Mouse (Mus musculus): Measurements from ENCODE around the gene Rad23b. TPM values are rescaled to one million over a fixed set of nuclear protein-coding genes. Genes with fewer than 3 reads are reported as not detected.
"Not testable (repeated sequence)": the region's sequence is repeated elsewhere in the genome, so short reads cannot be mapped to it uniquely, and the experiment has no call there.

Rad23b gene
- total RNA-seq, 2 experiments from 2014 or later = 190 to 197 TPM

- intact Hi-C loops (cut with DNase I) = no loop called here
- no peak for DNase-seq (ENCODE audit: low spot score in 2 of 2)
These were observed 2.0 kb downstream of the Rad23b start for GRCm38 (mm10) chr4:55351860-55352259.

GRCm38 (mm10) chr4:55354038-55354437 is 4.2 kb downstream of the Rad23b start:
- intact Hi-C loops (cut with DNase I) = no loop called here
- DNase-seq (ENCODE audit: low spot score in 2 of 2) = no peak

GRCm38 (mm10) chr4:55355845-55356244 is 6.0 kb downstream of the Rad23b start:
- intact Hi-C loops (cut with DNase I) = no loop called here
- DNase-seq (ENCODE audit: low spot score in 2 of 2) = no peak

- intact Hi-C loops (cut with DNase I) = no loop called here
- DNase-seq (ENCODE audit: low spot score in 2 of 2) = no peak
These were observed 6.9 kb downstream of the Rad23b start for GRCm38 (mm10) chr4:55356726-55357125.

GRCm38 (mm10) chr4:55363866-55364265 is 14.0 kb downstream of the Rad23b start:
- intact Hi-C loops (cut with DNase I) = no loop called here

GRCm38 (mm10) chr4:55364374-55364773 is 14.5 kb downstream of the Rad23b start:
- DNase-seq (ENCODE audit: low spot score in 2 of 2) = no peak
- intact Hi-C loops (cut with DNase I) = no loop called here

More at GRCm38 (mm10) chr4:55363866-55364265, 14.0 kb downstream of the Rad23b start:
- DNase-seq (ENCODE audit: low spot score in 2 of 2) = no peak

- DNase-seq (ENCODE audit: low spot score in 2 of 2) = no peak
- intact Hi-C loops (cut with DNase I) = no loop called here
These were observed 16.2 kb downstream of the Rad23b start for GRCm38 (mm10) chr4:55366014-55366413.

GRCm38 (mm10) chr4:55370127-55370526 is 20.3 kb downstream of the Rad23b start:
- intact Hi-C loops (cut with DNase I) = no loop called here
- DNase-seq (ENCODE audit: low spot score in 2 of 2) = no peak

GRCm38 (mm10) chr4:55371355-55371754 is 21.5 kb downstream of the Rad23b start:
- intact Hi-C loops (cut with DNase I) = no loop called here
- no peak for DNase-seq (ENCODE audit: low spot score in 2 of 2)

GRCm38 (mm10) chr4:55382350-55382749 is 32.5 kb downstream of the Rad23b start:
- DNase-seq (ENCODE audit: low spot score in 2 of 2) = no peak
- intact Hi-C loops (cut with DNase I) = no loop called here

GRCm38 (mm10) chr4:55386768-55387167 is 36.9 kb downstream of the Rad23b start:
- intact Hi-C loops (cut with DNase I) = no loop called here
- no peak for DNase-seq (ENCODE audit: low spot score in 2 of 2)

GRCm38 (mm10) chr4:55391480-55391879 is 41.6 kb downstream of the Rad23b start:
- no peak for DNase-seq (ENCODE audit: low spot score in 2 of 2)
- intact Hi-C loops (cut with DNase I) = no loop called here

GRCm38 (mm10) chr4:55392445-55392844 is 42.6 kb downstream of the Rad23b start:
- no peak for DNase-seq (ENCODE audit: low spot score in 2 of 2)
- intact Hi-C loops (cut with DNase I) = no loop called here

- intact Hi-C loops (cut with DNase I) = no loop called here
- peak in 1 of 2 experiments; percentile 15 for DNase-seq (ENCODE audit: low spot score in 2 of 2)
These were observed 48.3 kb downstream of the Rad23b start for GRCm38 (mm10) chr4:55397911-55398762.

GRCm38 (mm10) chr4:55398901-55399300 is 49.1 kb downstream of the Rad23b start:
- no peak for DNase-seq (ENCODE audit: low spot score in 2 of 2)
- intact Hi-C loops (cut with DNase I) = no loop called here

- no peak for DNase-seq (ENCODE audit: low spot score in 2 of 2)
- intact Hi-C loops (cut with DNase I) = no loop called here
These were observed 55.5 kb downstream of the Rad23b start for GRCm38 (mm10) chr4:55405329-55405728.

- intact Hi-C loops (cut with DNase I) = no loop called here
These were observed 56.7 kb downstream of the Rad23b start for GRCm38 (mm10) chr4:55406558-55406957.

GRCm38 (mm10) chr4:55408081-55408480 is 58.2 kb downstream of the Rad23b start:
- DNase-seq (ENCODE audit: low spot score in 2 of 2) = peak; percentile 37 to 59
- intact Hi-C loops (cut with DNase I) = no loop called here

More at GRCm38 (mm10) chr4:55406558-55406957, 56.7 kb downstream of the Rad23b start:
- no peak for DNase-seq (ENCODE audit: low spot score in 2 of 2)

- intact Hi-C loops (cut with DNase I) = no loop called here
These were observed 59.2 kb downstream of the Rad23b start for GRCm38 (mm10) chr4:55409025-55409424.

GRCm38 (mm10) chr4:55409578-55410224 is 59.9 kb downstream of the Rad23b start:
- DNase-seq (ENCODE audit: low spot score in 2 of 2); intact Hi-C loops (cut with DNase I): not testable (repeated sequence)

More at GRCm38 (mm10) chr4:55409025-55409424, 59.2 kb downstream of the Rad23b start:
- no peak for DNase-seq (ENCODE audit: low spot score in 2 of 2)

GRCm38 (mm10) chr4:55415864-55416263 is 66.0 kb downstream of the Rad23b start:
- no peak for DNase-seq (ENCODE audit: low spot score in 2 of 2)
- intact Hi-C loops (cut with DNase I) = no loop called here

All from left cerebral cortex, postnatal 36 days (tissue).